Mouse (Mus musculus): Measurements from ENCODE around the gene Rbm17. TPM values are rescaled to one million over a fixed set of nuclear protein-coding genes. Genes with fewer than 3 reads are reported as not detected.

Rbm17 gene
- total and polyA plus RNA-seq, 2 experiments from 2014 or later: 76.1 to 117 TPM

DNA sequence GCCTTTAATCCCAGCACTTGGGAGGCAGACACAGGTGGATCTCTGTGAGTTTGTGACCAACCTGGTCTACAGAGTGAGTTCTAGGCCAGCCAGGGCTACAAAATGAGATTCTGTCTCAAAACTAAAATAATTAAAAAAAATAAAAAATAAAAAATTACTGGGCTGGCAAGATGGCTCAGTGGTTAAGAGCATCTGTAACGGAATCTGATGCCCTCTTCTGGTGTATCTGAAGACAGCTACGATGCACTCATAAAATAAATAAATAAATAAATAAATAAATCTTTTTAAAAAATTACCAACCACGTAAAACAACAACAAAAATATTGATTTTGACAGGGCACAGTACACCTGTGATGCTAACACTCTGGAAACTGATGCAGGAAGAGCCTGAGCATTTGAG is 37.1 kb downstream of the Rbm17 start:
- Histone ChIP-seq H3K9me3 (ENCODE audit: low read length) (no peaks in the 10 kb centered on the region), H3K9ac (replicated peaks; ENCODE audit: low read length, poor library complexity, severe bottlenecking) (no peak overlapping the region), H3K4me1 (ENCODE audit: insufficient read depth, low read length) (no peaks in the 10 kb centered on the region), H3K4me3 (ENCODE audit: low read depth, low read length) (no peak overlapping the region), H3K27me3 (ENCODE audit: insufficient read depth, low read length) (no peaks in the 10 kb centered on the region), H3K27ac (ENCODE audit: low read depth, low read length) (no peak overlapping the region), H3K4me2 (ENCODE audit: low read depth, low read length, poor library complexity, severe bottlenecking) (no peak overlapping the region), H3K36me3 (ENCODE audit: insufficient read depth, low read length) (no peaks in the 10 kb centered on the region)
- no peak for TF ChIP-seq CTCF (IDR thresholded peaks at IDR 0.05)
- WGBS: 85% methylated on average over 3 of the region's 3 CpGs
- ATAC-seq (ENCODE audit: low FRiP score): no peak
- DNase-seq (ENCODE audit: low spot score): no peak

DNA sequence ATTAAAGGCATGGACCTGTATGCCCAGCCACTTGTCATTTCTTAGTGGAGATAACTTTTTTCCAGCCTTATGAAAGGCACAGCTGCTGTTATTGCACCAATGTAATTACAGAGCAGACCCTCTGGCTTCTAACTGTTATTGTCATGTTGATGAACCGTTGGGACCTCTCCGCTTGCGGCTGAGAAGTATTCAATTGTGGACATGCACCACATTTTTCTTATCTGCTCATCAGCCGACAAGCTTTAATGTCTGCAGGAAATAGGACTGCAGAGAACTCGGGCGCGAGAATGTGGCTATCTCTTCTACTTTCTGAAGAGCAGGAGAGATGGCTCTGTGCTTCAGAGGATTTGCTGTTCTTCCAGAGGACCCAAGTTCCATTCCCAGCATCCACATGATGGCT is 37.7 kb downstream of the Rbm17 start:
- WGBS: 67% methylated on average over 7 of the region's 7 CpGs
- no peak for TF ChIP-seq CTCF (IDR thresholded peaks at IDR 0.05)
- no peak for DNase-seq (ENCODE audit: low spot score)
- Histone ChIP-seq H3K4me2 (ENCODE audit: low read depth, low read length, poor library complexity, severe bottlenecking) (no peak overlapping the region), H3K4me1 (ENCODE audit: insufficient read depth, low read length) (no peaks in the 10 kb centered on the region), H3K9ac (replicated peaks; ENCODE audit: low read length, poor library complexity, severe bottlenecking) (no peak overlapping the region), H3K4me3 (ENCODE audit: low read depth, low read length) (no peak overlapping the region), H3K36me3 (ENCODE audit: insufficient read depth, low read length) (no peaks in the 10 kb centered on the region), H3K27ac (ENCODE audit: low read depth, low read length) (no peak overlapping the region), H3K9me3 (ENCODE audit: low read length) (no peaks in the 10 kb centered on the region), H3K27me3 (ENCODE audit: insufficient read depth, low read length) (no peaks in the 10 kb centered on the region)
- ATAC-seq (ENCODE audit: low FRiP score): no peak

DNA sequence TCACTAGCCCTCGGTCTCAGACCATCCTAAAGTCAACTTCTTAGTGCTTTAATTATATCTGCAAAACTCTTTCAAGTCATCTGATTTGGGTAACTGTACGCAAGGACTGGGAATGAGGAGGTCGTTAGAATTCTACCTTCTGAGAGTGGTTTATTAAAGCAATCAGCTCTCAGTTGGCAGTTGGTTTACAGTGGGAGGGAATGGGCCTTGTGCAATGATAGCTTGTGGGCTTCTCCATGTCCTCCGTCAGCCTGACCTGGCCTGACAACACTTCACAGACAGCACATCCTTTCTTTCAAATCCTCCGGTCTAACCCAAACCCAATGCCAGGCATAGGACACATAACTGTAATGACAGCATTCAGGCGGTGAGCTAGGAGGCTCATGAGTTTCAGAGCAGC is 39.2 kb downstream of the Rbm17 start:
- H3K4me1 ChIP-seq (ENCODE audit: insufficient read depth, low read length): no peaks in the 10 kb centered on the region

DNA sequence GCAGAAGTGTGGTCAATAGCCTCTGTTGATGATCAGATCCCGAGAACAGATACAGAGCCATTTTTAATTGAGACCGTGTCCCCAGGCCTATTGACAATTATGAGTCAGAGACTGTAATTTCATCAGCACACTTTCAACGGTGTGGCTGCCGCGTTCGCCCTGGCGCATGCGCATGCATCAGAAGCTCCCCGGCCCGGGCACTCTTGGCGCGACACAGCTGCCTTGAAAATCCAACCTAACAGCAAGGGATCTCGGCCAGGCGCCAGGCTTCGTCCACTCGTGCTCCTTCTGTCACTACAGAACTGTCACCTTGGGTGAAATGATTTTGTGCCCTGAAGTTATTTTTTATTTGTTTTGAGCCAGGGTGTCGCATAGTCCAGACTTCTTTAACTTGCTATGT is 40.7 kb downstream of the Rbm17 start:
- no peak overlapping the region for H3K27ac ChIP-seq (ENCODE audit: low read depth, low read length)
- H3K4me1 ChIP-seq (ENCODE audit: insufficient read depth, low read length): no peaks in the 10 kb centered on the region
- no peak overlapping the region for H3K4me3 ChIP-seq (ENCODE audit: low read depth, low read length)
- H3K27me3 ChIP-seq (ENCODE audit: insufficient read depth, low read length): no peaks in the 10 kb centered on the region
- DNase-seq (ENCODE audit: low spot score) (no peak), ATAC-seq (ENCODE audit: low FRiP score) (no peak)
- no peaks in the 10 kb centered on the region for H3K9me3 ChIP-seq (ENCODE audit: low read length)
- TF ChIP-seq CTCF (IDR thresholded peaks at IDR 0.05): no peak
- no peak overlapping the region for H3K4me2 ChIP-seq (ENCODE audit: low read depth, low read length, poor library complexity, severe bottlenecking)
- WGBS: 94% methylated on average over 17 of the region's 17 CpGs
- H3K36me3 ChIP-seq (ENCODE audit: insufficient read depth, low read length): no peaks in the 10 kb centered on the region
- H3K9ac ChIP-seq (replicated peaks; ENCODE audit: low read length, poor library complexity, severe bottlenecking): no peak overlapping the region

More for the DNA sequence above, 39.2 kb downstream of the Rbm17 start:
- H3K27ac ChIP-seq (ENCODE audit: low read depth, low read length): no peak overlapping the region
- DNase-seq (ENCODE audit: low spot score): no peak
- no peak overlapping the region for H3K4me2 ChIP-seq (ENCODE audit: low read depth, low read length, poor library complexity, severe bottlenecking)
- H3K9ac ChIP-seq (replicated peaks; ENCODE audit: low read length, poor library complexity, severe bottlenecking): no peak overlapping the region
- no peaks in the 10 kb centered on the region for H3K9me3 ChIP-seq (ENCODE audit: low read length)
- no peak overlapping the region for H3K4me3 ChIP-seq (ENCODE audit: low read depth, low read length)
- no peaks in the 10 kb centered on the region for H3K36me3 ChIP-seq (ENCODE audit: insufficient read depth, low read length)
- WGBS: 93% methylated on average over 6 of the region's 6 CpGs
- no peaks in the 10 kb centered on the region for H3K27me3 ChIP-seq (ENCODE audit: insufficient read depth, low read length)
- ATAC-seq (ENCODE audit: low FRiP score): no peak
- no peak for TF ChIP-seq CTCF (IDR thresholded peaks at IDR 0.05)

DNA sequence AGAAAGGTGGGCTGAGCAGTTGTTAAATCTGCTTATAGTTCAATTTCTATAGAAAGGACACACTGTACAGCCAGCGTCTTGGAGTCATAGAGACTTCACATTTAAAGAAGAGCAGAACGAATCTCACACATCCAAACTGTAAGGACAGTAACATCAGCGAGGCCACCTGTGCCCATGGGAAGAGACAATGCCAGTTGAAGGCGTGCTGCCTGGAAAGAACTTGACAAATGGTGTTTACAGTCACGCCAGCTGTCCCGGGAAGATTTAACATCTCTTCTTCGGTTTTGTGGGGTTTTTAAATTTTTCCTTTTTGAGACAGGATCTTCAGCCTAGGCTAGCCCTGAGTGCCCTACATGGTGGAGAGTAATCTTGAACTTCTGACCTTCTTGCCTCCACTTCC is 45.3 kb downstream of the Rbm17 start:
- Histone ChIP-seq H3K4me2 (ENCODE audit: low read depth, low read length, poor library complexity, severe bottlenecking) (no peak overlapping the region), H3K9ac (replicated peaks; ENCODE audit: low read length, poor library complexity, severe bottlenecking) (no peak overlapping the region), H3K27ac (ENCODE audit: low read depth, low read length) (no peak overlapping the region), H3K36me3 (ENCODE audit: insufficient read depth, low read length) (no peaks in the 10 kb centered on the region), H3K4me1 (ENCODE audit: insufficient read depth, low read length) (no peaks in the 10 kb centered on the region), H3K27me3 (ENCODE audit: insufficient read depth, low read length) (peaks cover 7% of the 10 kb centered on the region), H3K4me3 (ENCODE audit: low read depth, low read length) (no peak overlapping the region), H3K9me3 (ENCODE audit: low read length) (no peaks in the 10 kb centered on the region)
- ATAC-seq (ENCODE audit: low FRiP score) (no peak), DNase-seq (ENCODE audit: low spot score) (no peak)
- WGBS: 89% methylated on average over 7 of the region's 7 CpGs
- TF ChIP-seq CTCF (IDR thresholded peaks at IDR 0.05): no peak

DNA sequence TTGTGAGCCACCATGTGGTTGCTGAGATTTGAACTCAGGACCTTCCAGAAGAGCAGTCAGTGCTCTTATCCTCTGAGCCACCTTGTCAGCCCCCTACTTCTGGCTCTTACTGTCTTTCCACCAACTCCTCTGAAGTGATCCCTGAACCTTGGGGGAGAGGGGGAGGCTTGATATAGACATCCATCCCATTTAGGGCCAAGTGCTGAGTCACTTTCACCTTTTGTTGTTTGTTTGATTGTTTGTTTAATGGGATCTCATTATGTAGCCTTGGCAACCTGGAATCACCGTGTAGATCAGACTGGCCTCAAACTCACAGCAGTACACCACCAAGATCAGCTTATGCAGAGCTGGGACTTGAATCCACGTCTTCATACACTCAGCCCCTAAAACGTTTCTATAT is 46.7 kb downstream of the Rbm17 start:
- no peak for TF ChIP-seq CTCF (IDR thresholded peaks at IDR 0.05)
- H3K36me3 ChIP-seq (ENCODE audit: insufficient read depth, low read length): no peaks in the 10 kb centered on the region
- WGBS: 58% methylated on average over 3 of the region's 3 CpGs
- H3K9ac ChIP-seq (replicated peaks; ENCODE audit: low read length, poor library complexity, severe bottlenecking): no peak overlapping the region
- no peak overlapping the region for H3K27ac ChIP-seq (ENCODE audit: low read depth, low read length)
- H3K9me3 ChIP-seq (ENCODE audit: low read length): no peaks in the 10 kb centered on the region
- DNase-seq (ENCODE audit: low spot score): no peak
- H3K27me3 ChIP-seq (ENCODE audit: insufficient read depth, low read length): peaks cover 16% of the 10 kb centered on the region
- no peak overlapping the region for H3K4me2 ChIP-seq (ENCODE audit: low read depth, low read length, poor library complexity, severe bottlenecking)
- no peak overlapping the region for H3K4me3 ChIP-seq (ENCODE audit: low read depth, low read length)
- ATAC-seq (ENCODE audit: low FRiP score): no peak
- no peaks in the 10 kb centered on the region for H3K4me1 ChIP-seq (ENCODE audit: insufficient read depth, low read length)

Measured in midbrain, postnatal 0 days (tissue).